Mouse (Mus musculus) forebrain, embryonic 12.5 days (tissue): Measurements from ENCODE around the gene Fam19a5. TPM values are rescaled to one million over a fixed set of nuclear protein-coding genes. Genes with fewer than 3 reads are reported as not detected.

Source experiments
- ATAC-seq: fragments of 200-750 bp; cut with Nextera tagmentation; 2 replicates; pipeline ENCODE4 v1.8.0; 2017; ENCODE audit warnings: moderate TSS enrichment; ENCODE audit not compliant: low FRiP score
- H3K27ac ChIP-seq: fragments of 300-500 bp; sonication (generic); 2 replicates; pipeline ENCODE4 v1.5.1; 2016; ENCODE audit warnings: mild to moderate bottlenecking
- H3K27me3 ChIP-seq: fragments of 300-500 bp; sonication (generic); 2 replicates; pipeline ENCODE4 v1.6.1; 2016; ENCODE audit warnings: mild to moderate bottlenecking
- H3K36me3 ChIP-seq: fragments of 300-500 bp; sonication (generic); replicated peaks from 2 replicates; pipeline ENCODE4 v1.6.1; 2016; ENCODE audit warnings: mild to moderate bottlenecking
- H3K4me1 ChIP-seq: fragments of 300-500 bp; sonication (generic); 2 replicates; pipeline ENCODE4 v1.6.1; 2016
- H3K4me2 ChIP-seq: fragments of 300-500 bp; sonication (generic); 2 replicates; pipeline ENCODE4 v1.6.1; 2016; ENCODE audit warnings: mild to moderate bottlenecking, moderate library complexity
- H3K4me3 ChIP-seq: fragments of 300-500 bp; sonication (generic); replicated peaks from 2 replicates; pipeline ENCODE4 v1.5.1; 2016; ENCODE audit warnings: mild to moderate bottlenecking
- H3K9ac ChIP-seq: fragments of 300-500 bp; sonication (generic); 2 replicates; pipeline ENCODE4 v1.6.1; 2016; ENCODE audit warnings: mild to moderate bottlenecking
- H3K9me3 ChIP-seq: fragments of 300-500 bp; sonication (generic); 2 replicates; pipeline ENCODE4 v1.6.1; 2016
- WGBS: fragments of 180-500 bp; shearing (Covaris S2); methylation state at CpG from one replicate; pipeline ENCODE4 v1.1.7; 2016; 5-methylcytosine and 5-hydroxymethylcytosine counted together
- polyA plus RNA-seq: library from polyadenylated mRNA; unstranded; fragments of >200 nt; fragmentation: Nextera tagmentation; extraction: Ambion mirVana; gene quantifications from 2 replicates; pipeline ENCODE4 v1.2.1, GENCODE M21; 2016

Gene Fam19a5
- polyA plus RNA-seq, 1 experiment from 2014 or later = 8.9 TPM

GRCm38 (mm10) chr15:87550756-87551155 is 6.7 kb downstream of the Fam19a5 start:
- WGBS = 54% methylated on average over 5 of the region's 5 CpGs
- no peak overlapping the region for H3K4me2 ChIP-seq
- H3K27ac ChIP-seq = no peak overlapping the region
- H3K4me1 ChIP-seq = peaks cover 55% of the 10 kb centered on the region
- no peaks in the 10 kb centered on the region for H3K36me3 ChIP-seq
- H3K9me3 ChIP-seq = no peaks in the 10 kb centered on the region
- H3K9ac ChIP-seq = no peak overlapping the region
- no peak overlapping the region for H3K4me3 ChIP-seq
- ATAC-seq = no peak
- peaks cover 6% of the 10 kb centered on the region for H3K27me3 ChIP-seq

GRCm38 (mm10) chr15:87551556-87551955 is 7.5 kb downstream of the Fam19a5 start:
- no peak overlapping the region for H3K9ac ChIP-seq
- no peaks in the 10 kb centered on the region for H3K36me3 ChIP-seq
- H3K27ac ChIP-seq = no peak overlapping the region
- no peak for ATAC-seq
- H3K4me2 ChIP-seq = no peak overlapping the region
- no peaks in the 10 kb centered on the region for H3K9me3 ChIP-seq
- H3K27me3 ChIP-seq = no peaks in the 10 kb centered on the region; the same call in 1 of the 2 replicates
- H3K4me3 ChIP-seq = no peak overlapping the region
- 52% methylated on average over 8 of the region's 8 CpGs for WGBS
- H3K4me1 ChIP-seq = peaks cover 49% of the 10 kb centered on the region

GRCm38 (mm10) chr15:87555811-87556210 is 11.7 kb downstream of the Fam19a5 start:
- Histone ChIP-seq H3K4me1 (peaks cover 14% of the 10 kb centered on the region; the same call in 1 of the 2 replicates), H3K4me2 (no peak overlapping the region), H3K36me3 (no peaks in the 10 kb centered on the region), H3K27me3 (no peaks in the 10 kb centered on the region), H3K9ac (no peak overlapping the region), H3K9me3 (no peaks in the 10 kb centered on the region), H3K4me3 (no peak overlapping the region), H3K27ac (no peak overlapping the region)
- 94% methylated on average over 9 of the region's 9 CpGs for WGBS
- no peak for ATAC-seq

DNA sequence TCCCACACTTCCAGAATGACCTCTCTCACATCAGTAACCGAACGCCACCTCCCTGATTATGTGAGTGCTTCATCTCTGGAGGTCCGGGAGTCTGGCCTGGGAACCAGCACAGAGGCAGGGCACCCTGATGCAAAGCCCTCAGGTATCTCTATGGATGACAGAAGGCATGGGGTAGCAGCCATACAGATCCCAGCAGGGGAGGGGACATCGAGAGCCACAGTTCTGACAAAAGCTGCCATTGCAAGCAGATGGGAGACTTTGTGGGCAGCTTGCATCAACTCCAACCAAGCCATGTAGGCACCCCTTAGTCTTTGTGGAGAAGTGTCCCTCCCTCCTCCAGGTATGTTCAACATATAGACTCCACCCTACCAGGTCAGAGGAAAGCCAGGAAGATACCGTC is 20.2 kb downstream of the Fam19a5 start:
- H3K4me2 ChIP-seq = no peak overlapping the region
- 92% methylated on average over 5 of the region's 5 CpGs for whole genome bisulfite sequencing

DNA sequence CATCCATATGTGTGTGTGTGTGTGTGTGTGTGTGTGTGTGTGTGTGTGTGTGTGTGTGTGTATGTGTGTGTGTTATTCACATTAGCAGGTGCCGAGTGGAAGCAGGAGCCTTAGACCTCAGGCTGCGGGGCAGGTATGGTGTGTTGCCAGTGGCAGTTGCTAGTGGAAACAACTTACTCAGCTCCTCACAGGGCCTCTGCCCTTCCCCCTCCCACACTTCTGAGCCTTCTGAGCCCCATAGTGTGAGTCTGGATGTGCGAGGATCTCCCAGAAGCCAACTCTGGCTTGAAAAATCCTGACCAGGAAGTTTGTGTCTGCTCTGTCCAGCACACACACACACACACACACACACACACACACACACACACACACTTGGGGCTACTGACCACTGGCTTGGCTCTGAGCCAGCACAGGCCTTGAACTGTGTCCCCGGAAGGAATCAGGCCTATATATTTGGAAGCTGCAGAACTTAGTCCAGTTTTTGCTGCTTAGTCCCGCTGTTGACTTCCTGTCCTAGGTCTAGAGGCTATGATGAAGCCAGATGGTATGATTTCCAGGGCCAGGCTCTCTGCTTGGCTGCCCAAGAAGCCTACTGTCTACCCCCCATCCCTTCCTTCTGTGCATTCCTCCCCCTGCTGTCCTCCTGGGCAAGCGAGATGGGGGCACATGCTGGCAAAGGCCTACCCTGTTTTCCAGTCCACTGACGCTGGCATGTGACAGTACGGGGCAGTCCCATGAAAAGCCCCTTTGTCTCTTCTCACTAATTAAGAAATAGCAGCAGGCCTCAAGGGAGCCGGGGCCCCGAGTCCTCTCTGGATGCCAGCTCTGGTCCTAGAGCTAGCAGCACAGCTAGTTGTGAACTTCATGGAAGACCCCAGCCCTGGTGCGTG is 22.2 kb downstream of the Fam19a5 start:
- no peak overlapping the region for H3K9ac ChIP-seq
- H3K27me3 ChIP-seq = no peaks in the 10 kb centered on the region
- H3K9me3 ChIP-seq = no peaks in the 10 kb centered on the region
- peak; percentile 90 for ATAC-seq
- no peak overlapping the region for H3K4me3 ChIP-seq
- H3K36me3 ChIP-seq = no peaks in the 10 kb centered on the region
- H3K4me2 ChIP-seq = no peak overlapping the region
- WGBS = 44% methylated on average over 11 of the region's 11 CpGs
- H3K27ac ChIP-seq = peak overlapping the region; percentile 73
- peaks cover 25% of the 10 kb centered on the region for H3K4me1 ChIP-seq

More for the DNA sequence above, 20.2 kb downstream of the Fam19a5 start:
- no peak overlapping the region for H3K27ac ChIP-seq
- no peaks in the 10 kb centered on the region for H3K27me3 ChIP-seq
- no peaks in the 10 kb centered on the region for H3K36me3 ChIP-seq
- no peak overlapping the region for H3K9ac ChIP-seq
- ATAC-seq = no peak
- H3K4me3 ChIP-seq = no peak overlapping the region
- H3K9me3 ChIP-seq = no peaks in the 10 kb centered on the region
- H3K4me1 ChIP-seq = peaks cover 25% of the 10 kb centered on the region

GRCm38 (mm10) chr15:87570182-87570581 is 26.1 kb downstream of the Fam19a5 start:
- Histone ChIP-seq H3K27ac (no peak overlapping the region), H3K4me2 (no peak overlapping the region), H3K27me3 (no peaks in the 10 kb centered on the region), H3K36me3 (peaks cover 3% of the 10 kb centered on the region; the same call in 1 of the 2 replicates), H3K4me3 (no peak overlapping the region), H3K4me1 (peaks cover 25% of the 10 kb centered on the region), H3K9ac (no peak overlapping the region), H3K9me3 (no peaks in the 10 kb centered on the region)
- ATAC-seq = no peak
- 90% methylated on average over 11 of the region's 11 CpGs for WGBS

GRCm38 (mm10) chr15:87579861-87580260 is 35.8 kb downstream of the Fam19a5 start:
- Histone ChIP-seq H3K4me1 (peaks cover 11% of the 10 kb centered on the region), H3K9me3 (no peaks in the 10 kb centered on the region), H3K4me2 (no peak overlapping the region), H3K9ac (no peak overlapping the region), H3K27me3 (no peaks in the 10 kb centered on the region), H3K27ac (no peak overlapping the region), H3K4me3 (no peak overlapping the region), H3K36me3 (no peaks in the 10 kb centered on the region)
- no peak for ATAC-seq
- 93% methylated on average over 5 of the region's 5 CpGs for WGBS

DNA sequence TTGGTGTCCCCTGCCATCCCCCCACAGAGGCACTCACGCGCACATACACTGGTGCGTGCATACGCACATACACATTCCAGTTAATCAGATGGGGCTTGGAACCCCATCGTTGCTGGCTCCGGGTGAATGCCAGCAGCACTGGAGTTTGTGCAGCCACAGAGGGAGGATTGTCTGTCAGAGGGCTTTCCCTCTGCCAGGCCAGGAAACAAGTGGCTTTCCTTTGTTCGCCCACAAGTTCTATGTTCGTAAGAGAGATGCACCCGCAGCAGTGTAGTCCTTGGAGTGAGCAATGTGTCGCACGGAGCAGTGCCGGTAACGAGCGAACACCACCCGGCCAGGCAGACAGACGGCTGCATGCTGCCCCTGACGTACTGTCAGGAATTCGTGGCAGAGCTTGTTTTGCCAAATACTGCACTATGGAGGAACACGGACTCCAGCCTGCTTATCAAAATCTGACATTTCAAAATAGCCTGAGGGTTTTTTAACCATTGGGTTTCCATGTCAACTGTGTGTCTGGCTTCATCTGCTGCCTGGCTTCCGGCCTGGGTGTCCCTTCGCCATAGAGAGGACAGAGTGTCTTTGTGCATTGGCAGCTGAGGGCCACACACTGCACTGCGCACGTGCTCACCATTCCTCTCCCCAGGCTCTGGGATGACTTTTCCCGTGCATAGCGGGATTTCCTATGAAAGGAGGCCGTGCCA is 40.0 kb downstream of the Fam19a5 start:
- no peaks in the 10 kb centered on the region for H3K27me3 ChIP-seq
- no peak overlapping the region for H3K4me3 ChIP-seq
- H3K4me2 ChIP-seq = no peak overlapping the region
- no peak overlapping the region for H3K9ac ChIP-seq
- peaks cover 6% of the 10 kb centered on the region for H3K4me1 ChIP-seq
- H3K9me3 ChIP-seq = no peaks in the 10 kb centered on the region
- WGBS = 73% methylated on average over 26 of the region's 26 CpGs
- no peak for ATAC-seq
- no peaks in the 10 kb centered on the region for H3K36me3 ChIP-seq
- H3K27ac ChIP-seq = 0 out of 2 replicates have a peak overlapping the region, but pooled peaks have one; percentile 6

GRCm38 (mm10) chr15:87590975-87591374 is 46.9 kb downstream of the Fam19a5 start:
- Histone ChIP-seq H3K4me1 (no peaks in the 10 kb centered on the region; the same call in 1 of the 2 replicates), H3K4me3 (no peak overlapping the region), H3K4me2 (no peak overlapping the region), H3K9me3 (no peaks in the 10 kb centered on the region), H3K36me3 (no peaks in the 10 kb centered on the region), H3K27ac (no peak overlapping the region), H3K27me3 (no peaks in the 10 kb centered on the region), H3K9ac (no peak overlapping the region)
- 80% methylated on average over 10 of the region's 10 CpGs for WGBS
- 0 out of 2 replicates have a peak, but pooled peaks have one; percentile 33 for ATAC-seq

DNA sequence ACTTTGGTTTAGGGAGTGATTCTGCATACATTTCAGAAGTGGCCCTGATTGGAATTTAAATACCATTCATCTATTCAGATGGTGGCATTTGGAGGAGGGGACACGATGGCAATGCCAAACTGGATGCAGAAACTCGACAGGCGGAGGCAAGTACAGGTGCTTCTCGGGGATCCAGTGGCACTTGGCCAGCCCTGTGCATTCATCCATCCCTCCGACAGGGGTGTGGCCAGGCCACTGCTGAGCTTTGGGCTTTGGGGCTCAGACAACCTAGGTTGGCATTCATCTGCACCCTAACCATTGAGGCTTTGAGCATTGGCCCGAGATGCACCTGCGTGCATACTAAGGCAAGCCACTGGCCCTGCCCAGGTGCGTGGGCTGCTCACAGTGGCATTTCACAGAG is 52.6 kb downstream of the Fam19a5 start:
- H3K4me2 ChIP-seq = no peak overlapping the region
- ATAC-seq = no peak
- H3K4me1 ChIP-seq = no peaks in the 10 kb centered on the region; the same call in 1 of the 2 replicates
- H3K4me3 ChIP-seq = no peak overlapping the region
- H3K9ac ChIP-seq = no peak overlapping the region
- WGBS = 82% methylated on average over 8 of the region's 8 CpGs
- no peaks in the 10 kb centered on the region for H3K9me3 ChIP-seq
- no peaks in the 10 kb centered on the region for H3K27me3 ChIP-seq
- H3K27ac ChIP-seq = no peak overlapping the region
- no peaks in the 10 kb centered on the region for H3K36me3 ChIP-seq

DNA sequence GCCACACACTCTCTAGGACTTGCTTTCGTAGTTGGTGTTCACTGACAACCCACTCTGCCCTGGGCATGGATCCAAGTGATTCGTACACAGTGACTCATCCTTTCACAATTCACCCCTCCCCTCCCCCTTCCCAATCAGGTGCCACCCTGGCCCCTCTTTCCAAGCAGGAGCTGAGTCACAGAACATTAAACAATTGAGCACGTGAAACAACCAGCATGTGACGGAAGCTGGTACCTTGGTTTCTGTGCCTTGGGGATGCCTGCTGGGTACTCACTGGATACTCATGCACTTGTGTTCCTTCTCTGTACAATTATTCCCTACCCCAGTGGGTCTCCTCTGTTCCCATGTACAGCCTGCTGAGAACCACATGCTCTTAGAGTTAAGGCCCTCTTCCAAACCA is 53.0 kb downstream of the Fam19a5 start:
- Histone ChIP-seq H3K9ac (no peak overlapping the region), H3K27me3 (no peaks in the 10 kb centered on the region), H3K27ac (no peak overlapping the region), H3K4me2 (no peak overlapping the region), H3K36me3 (no peaks in the 10 kb centered on the region), H3K9me3 (no peaks in the 10 kb centered on the region), H3K4me1 (no peaks in the 10 kb centered on the region; the same call in 1 of the 2 replicates), H3K4me3 (no peak overlapping the region)
- no peak for ATAC-seq
- 66% methylated on average over 4 of the region's 4 CpGs for WGBS

- 94% methylated on average over 4 of the region's 4 CpGs for WGBS
- no peak overlapping the region for H3K4me3 ChIP-seq
- no peaks in the 10 kb centered on the region for H3K9me3 ChIP-seq
- no peak overlapping the region for H3K27ac ChIP-seq
- H3K36me3 ChIP-seq = no peaks in the 10 kb centered on the region
- ATAC-seq = no peak
- H3K9ac ChIP-seq = no peak overlapping the region
- H3K4me1 ChIP-seq = no peaks in the 10 kb centered on the region; the same call in 1 of the 2 replicates
- no peak overlapping the region for H3K4me2 ChIP-seq
- H3K27me3 ChIP-seq = no peaks in the 10 kb centered on the region
These were observed 53.7 kb downstream of the Fam19a5 start for GRCm38 (mm10) chr15:87597766-87598165.
